Mouse (Mus musculus) thymus, postnatal 36 days (tissue): Measurements from ENCODE around the gene Ablim1.
A peak's percentile ranks its signal among the peaks of the same experiment; 100 is the strongest.

Source experiments
- DNase-seq, 2 experiments: peaks; one replicate each; pipeline ENCODE4 v3.0.0; 2022; ENCODE audit warnings: mixed read lengths in 2 of 2

Ablim1 gene

GRCm38 (mm10) chr19:57092958-57093697 is 221.6 kb downstream of the Ablim1 start:
- DNase-seq, result no peak

DNA sequence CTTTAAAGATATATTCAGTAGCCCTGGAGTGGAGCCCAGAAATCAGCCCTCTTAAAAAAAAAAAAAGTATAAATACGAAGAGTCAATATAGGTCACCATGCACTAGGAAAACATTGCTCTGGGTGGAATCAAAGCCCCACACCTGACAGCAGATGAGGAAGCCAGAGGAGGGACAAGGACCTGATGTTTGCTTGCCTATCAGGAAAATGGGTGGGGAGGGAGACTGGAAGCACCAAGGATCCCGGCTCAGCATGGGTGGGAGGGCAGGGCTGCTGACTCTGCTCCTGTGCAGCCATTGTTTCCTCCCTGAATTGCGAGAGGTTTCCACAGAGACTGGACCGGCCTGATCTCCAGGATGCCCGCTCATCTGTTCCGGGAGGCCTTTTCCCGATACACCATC is 223.4 kb downstream of the Ablim1 start:
- DNase-seq, result no peak

DNA sequence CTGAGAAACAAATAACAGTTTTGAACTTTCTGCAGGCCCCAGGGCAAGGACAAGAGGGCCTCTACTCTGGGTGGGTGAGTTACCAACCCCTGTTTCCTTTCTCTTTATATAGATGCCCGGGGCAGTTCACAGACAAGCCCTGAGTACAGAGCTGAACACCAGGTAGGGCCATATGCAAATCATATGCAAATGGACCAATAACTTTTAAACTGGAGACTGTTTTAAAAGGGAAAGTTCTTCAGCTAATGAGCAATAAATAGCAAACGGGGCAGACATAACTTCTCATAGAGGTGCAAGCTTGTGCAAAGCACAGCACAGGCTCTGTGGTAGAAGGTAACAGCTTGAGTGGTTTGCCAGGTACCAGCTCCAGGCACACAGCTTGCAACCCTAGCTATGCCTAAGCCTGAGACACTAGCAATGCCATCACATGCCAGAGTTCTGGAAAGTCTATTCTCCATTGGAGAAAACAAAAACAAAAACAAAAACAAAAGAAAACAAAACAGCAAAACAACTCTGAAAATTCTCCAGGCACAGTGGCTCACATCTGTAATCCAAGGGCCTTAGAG is 225.8 kb downstream of the Ablim1 start:
- no peak for DNase-seq

DNA sequence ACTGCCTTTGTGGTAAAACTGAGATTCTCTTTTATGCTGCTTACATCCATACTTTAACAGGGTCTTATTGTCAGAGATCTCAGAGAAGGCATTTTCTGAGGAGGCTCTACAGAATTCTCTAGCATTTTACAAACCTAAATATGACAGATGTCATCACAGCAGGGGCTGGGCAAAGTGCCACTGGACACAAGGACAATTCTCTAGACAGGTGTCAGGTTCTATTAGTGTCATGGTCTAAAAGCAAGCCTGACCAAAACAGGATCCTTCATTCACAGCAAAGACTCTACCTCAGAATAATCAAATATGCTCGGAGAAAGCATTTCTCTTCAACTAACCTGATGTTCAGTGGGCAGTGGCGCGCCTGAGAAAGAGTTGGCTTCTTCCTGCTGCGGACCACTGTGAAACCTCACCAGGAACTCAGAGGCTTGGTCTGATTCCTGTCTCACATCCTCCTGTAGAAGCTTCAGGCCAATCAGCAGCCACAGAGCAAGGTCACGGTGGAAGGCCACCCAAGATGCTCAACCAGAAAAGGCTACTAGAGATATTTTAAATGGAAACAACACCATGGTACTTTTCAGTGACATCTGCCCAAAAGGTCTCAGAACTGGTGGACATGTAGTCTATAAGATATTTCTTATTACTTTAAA is 230.1 kb downstream of the Ablim1 start:
- no peak for DNase-seq

GRCm38 (mm10) chr19:57083887-57084286 is 230.8 kb downstream of the Ablim1 start:
- DNase-seq, result no peak

DNA sequence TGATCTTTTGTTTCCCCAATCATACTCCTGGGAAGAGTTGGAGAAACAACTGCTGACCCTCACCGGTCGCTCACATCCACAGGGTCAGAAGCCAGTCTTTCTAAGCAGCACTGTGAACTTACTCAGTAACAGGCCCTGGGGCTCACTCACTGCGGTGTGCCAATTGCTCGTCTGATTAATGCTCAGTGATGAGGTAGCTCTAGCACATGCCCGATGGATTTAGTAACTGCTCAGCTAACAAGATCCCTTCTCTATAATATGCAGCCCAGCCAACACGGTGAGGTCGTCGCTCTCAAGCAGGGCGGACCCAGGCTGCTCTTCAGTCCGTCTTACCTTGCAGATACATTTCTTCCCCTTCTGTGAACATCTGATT is 231.6 kb downstream of the Ablim1 start:
- DNase-seq, result no peak

- DNase-seq, result no peak
Observed at GRCm38 (mm10) chr19:57082454-57083182, 232.1 kb downstream of the Ablim1 start.

- DNase-seq, result no peak
Observed at GRCm38 (mm10) chr19:57081536-57081935, 233.2 kb downstream of the Ablim1 start.

DNA sequence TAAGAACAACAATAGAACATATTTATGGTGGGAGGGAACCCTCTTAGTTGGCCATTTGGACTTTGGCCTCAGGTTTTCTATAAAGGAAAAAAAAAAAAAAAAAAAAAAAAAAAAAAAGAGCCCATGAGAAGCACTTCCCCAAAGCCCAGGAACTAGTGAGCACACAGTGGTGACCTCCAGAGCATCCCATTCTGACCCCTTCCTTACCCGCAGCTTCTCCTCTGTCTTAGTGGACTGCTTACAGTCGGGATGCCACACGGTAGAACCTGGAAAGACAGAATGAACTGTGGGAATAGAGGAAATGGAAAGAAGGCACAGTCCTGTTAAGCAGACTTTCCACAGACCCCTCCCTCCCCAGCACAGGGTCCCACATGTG is 235.1 kb downstream of the Ablim1 start:
- DNase-seq, result no peak

GRCm38 (mm10) chr19:57078867-57079605 is 235.7 kb downstream of the Ablim1 start:
- no peak for DNase-seq

- no peak for DNase-seq
Observed at GRCm38 (mm10) chr19:57077826-57078699, 236.7 kb downstream of the Ablim1 start.

- no peak for DNase-seq
Observed at GRCm38 (mm10) chr19:57073450-57073849, 241.3 kb downstream of the Ablim1 start.

DNA sequence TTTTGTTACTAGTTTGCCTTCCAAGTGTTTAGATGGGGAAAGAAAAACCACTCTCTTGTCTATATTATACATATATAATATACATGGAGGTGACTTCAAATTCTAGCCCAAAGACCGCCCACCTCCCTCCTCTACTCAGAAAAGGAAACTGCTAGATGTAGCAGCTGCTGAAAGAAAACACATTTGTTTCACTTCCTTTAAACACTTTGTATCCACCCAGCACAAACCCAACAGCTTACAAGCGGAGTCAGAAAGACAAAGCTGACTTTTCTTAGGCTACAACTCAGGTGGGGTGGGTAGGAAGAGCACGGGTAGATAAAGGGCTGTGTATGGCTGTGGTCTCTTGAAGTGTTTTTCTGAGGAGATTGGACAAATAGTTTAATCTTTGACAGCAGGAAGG is 242.0 kb downstream of the Ablim1 start:
- peak; percentile 25 to 36 for DNase-seq

DNA sequence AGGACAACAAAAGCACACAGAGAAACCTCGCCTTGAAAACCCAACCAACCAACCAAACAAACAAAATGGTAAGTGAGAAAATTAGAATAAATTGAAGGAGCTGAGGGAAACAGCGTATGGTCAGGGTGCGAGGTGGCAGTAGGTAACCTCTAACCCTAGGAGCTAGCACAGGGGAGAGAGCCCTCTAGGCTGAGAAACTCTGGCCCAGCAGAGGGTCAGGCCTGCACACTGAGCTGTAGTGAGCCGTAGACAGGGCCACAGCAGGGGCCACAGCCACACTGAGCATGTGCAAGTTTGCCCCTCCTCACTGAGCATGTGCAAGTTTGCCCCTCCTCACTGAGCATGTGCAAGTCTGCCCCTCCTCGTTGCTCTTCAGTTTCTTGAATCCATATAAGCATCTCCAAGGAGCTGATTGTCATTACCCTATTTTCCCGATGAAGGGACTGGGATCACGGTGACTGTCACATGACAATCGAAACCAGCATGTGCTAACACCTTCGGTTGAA is 247.6 kb downstream of the Ablim1 start:
- no peak for DNase-seq

DNA sequence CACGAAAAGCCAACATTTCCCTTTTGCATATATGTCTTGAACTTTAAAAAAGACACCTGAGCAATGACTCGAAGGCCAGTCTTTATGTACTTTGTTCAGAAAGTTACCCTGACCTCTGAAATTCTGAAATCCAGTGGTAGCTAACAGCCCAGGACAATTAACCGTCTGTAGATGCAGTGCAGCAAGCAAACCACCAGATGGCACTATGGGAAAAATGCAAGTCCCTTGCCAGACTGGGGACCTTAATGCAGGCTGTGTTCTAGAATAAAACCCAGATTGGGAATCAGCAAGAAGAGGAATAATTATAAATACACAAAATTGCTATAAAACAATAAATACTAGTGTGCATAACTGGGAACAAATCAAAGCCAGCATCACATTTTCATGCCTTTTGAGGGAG is 248.4 kb downstream of the Ablim1 start:
- DNase-seq, result peak; percentile 59 to 64

- DNase-seq, result no peak
Observed at GRCm38 (mm10) chr19:57062746-57063145, 252.0 kb downstream of the Ablim1 start.

- no peak for DNase-seq
Observed at GRCm38 (mm10) chr19:57059018-57059580, 255.6 kb downstream of the Ablim1 start.

DNA sequence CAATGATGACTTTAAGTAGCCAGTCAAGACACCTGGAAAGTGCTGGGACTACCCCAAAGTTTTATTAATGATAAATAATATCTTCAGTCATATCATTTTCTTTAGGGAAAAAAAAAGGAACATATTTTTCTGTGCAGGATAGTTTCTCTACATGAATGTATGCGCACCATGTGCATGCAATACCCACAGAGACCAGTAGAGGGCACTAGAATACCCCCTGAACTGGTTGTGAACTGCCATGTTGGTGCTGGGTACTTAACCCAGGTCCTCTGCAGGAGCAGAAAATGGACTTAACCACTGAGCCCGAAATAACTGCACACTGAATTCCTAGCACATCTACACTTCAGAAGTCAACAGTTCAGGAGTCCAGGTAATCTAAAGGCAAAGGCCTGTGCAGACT is 257.2 kb downstream of the Ablim1 start:
- DNase-seq, result no peak

- no peak for DNase-seq
Observed at GRCm38 (mm10) chr19:57055215-57056120, 259.3 kb downstream of the Ablim1 start.

GRCm38 (mm10) chr19:57052959-57053358 is 261.8 kb downstream of the Ablim1 start:
- no peak for DNase-seq
